Mouse (Mus musculus) midbrain, embryonic 10.5 days (tissue): ENCODE measurements at regions not wholly inside any gene's neighbourhood (a gene's known extent, or its start where the extent isn't known, plus 50 kb on each side); places are given as distances from the start of the nearest gene placed in this dataset.

ENCODE experiments used
- DNase-seq: peaks from one replicate; pipeline ENCODE4 v3.0.0-alpha.2; 2017; ENCODE audit warnings: low spot score
- H3K27ac ChIP-seq: fragments of 300-500 bp; sonication (generic); replicated peaks from 2 replicates; pipeline ENCODE4 v1.5.1; 2016; ENCODE audit warnings: mild to moderate bottlenecking
- H3K27me3 ChIP-seq: fragments of 300-500 bp; sonication (generic); 2 replicates; pipeline ENCODE4 v1.6.1; 2016; ENCODE audit warnings: low read depth, mild to moderate bottlenecking; ENCODE audit not compliant: poor library complexity, severe bottlenecking
- H3K36me3 ChIP-seq: fragments of 300-500 bp; sonication (generic); 2 replicates; pipeline ENCODE4 v1.6.1; 2016; ENCODE audit warnings: mild to moderate bottlenecking, moderate library complexity
- H3K4me1 ChIP-seq: fragments of 300-500 bp; sonication (generic); 2 replicates; pipeline ENCODE4 v1.6.1; 2016
- H3K4me3 ChIP-seq: fragments of 300-500 bp; sonication (generic); 2 replicates; pipeline ENCODE4 v1.5.1; 2016; ENCODE audit warnings: mild to moderate bottlenecking, moderate library complexity
- H3K9me3 ChIP-seq: fragments of 300-500 bp; sonication (generic); replicated peaks from 2 replicates; pipeline ENCODE4 v1.6.1; 2016; ENCODE audit warnings: mild to moderate bottlenecking
- WGBS: fragments of 180-500 bp; shearing (Covaris S2); methylation state at CpG from one replicate; pipeline ENCODE4 v1.1.7; 2016; 5-methylcytosine and 5-hydroxymethylcytosine counted together

DNA sequence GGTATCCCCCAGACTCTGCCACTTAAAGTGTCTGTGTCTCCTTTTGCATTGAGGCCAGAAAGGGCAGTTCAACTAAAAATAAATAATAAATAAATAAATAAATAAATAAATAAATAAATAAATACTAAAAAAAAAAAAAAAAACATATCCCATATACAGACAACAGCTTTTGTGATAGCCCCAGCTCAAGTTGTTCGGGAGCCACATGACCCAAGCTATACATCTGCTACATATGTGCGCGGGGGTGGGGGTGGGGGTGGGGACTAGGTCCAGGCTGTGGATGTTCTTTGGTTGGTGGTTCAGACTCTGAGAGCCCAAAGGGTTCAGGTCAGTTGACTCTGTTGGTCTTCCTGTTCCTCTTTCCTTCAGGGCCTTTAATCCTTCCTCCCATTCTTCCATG lies 379.6 kb upstream of the Ccnh start:
- no peak overlapping the region for H3K4me3 ChIP-seq
- H3K36me3 ChIP-seq = no peaks in the 10 kb centered on the region
- H3K4me1 ChIP-seq = peaks cover under 1% of the 10 kb centered on the region; the same call in 1 of the 2 replicates
- H3K9me3 ChIP-seq = no peaks in the 10 kb centered on the region
- H3K27me3 ChIP-seq = no peaks in the 10 kb centered on the region
- H3K27ac ChIP-seq = no peak overlapping the region
- 85% methylated on average over 3 of the region's 3 CpGs for WGBS
- DNase-seq = no peak
